Mouse (Mus musculus) adrenal gland, postnatal 4 days (tissue): ENCODE data around the gene Nans. TPM values are rescaled to one million over a fixed set of nuclear protein-coding genes. Genes with fewer than 3 reads are reported as not detected.

Experiments
- DNase-seq, 2 experiments: peaks; one replicate each; pipeline ENCODE4 v3.0.0; 2021 to 2022; ENCODE audit warnings: low spot score in 2 of 2, mixed read lengths in 2 of 2
- total RNA-seq, 2 experiments: library from RNA; stranded (reverse); gene quantifications; 2 replicates each; pipeline ENCODE4 v1.2.3; 2021

Nans gene
- total RNA-seq, 2 experiments from 2014 or later: 51.0 to 51.3 TPM

DNA sequence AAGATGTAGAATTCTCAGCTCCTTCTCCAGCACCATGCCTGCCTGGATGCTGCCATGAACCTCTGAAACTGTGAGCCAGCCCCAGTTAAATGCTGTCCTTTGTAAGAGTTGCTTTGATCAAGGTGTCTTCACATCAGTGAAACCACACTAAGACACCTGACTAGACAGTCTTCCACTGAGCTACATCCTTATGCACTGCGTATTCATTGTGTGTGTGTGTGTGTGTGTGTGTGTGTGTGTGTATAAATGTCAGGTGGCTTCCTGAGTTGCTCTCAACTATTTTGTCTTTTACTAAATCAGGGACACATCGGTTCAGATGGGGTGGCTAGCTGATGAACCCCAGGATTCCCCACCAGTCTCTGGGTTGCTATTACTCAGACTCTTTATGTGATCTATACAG is 10.0 kb upstream of the Nans start:
- no peak for DNase-seq

DNA sequence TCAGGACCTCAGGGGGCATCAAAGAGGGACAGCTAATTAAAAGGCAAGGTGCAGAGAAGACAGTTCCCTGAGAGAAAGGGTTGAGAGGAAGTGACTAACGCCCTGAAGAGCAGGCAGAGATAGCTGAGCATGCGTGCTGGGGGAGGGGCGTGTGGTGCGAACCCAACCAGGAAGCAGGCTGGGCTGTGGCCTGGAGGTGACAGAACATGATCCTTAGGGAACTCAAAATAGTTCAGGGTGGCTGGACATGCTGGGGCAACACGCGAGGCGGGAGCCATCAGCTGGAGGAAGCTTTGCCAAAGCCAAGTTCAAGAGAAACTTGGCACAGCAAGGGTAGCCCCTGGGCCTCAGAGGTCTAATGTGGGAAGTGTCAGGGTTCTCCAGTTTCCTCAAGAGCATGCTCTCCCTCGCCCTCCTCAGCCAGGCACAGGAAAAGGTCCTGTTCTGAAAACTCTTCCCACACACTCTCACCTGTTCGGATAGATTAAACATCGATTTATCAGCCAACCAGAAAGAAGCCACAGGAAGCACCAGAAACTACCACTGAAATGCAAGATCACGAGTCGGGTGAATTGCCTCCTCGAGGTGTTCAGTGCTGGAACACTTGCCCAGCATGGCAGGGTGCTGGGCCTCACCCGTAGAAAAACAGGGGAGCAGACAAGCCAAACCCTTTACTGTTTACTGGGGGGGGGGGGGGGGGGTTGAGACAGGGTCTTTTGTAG is 3.2 kb upstream of the Nans start:
- peak; percentile 33 to 57 for DNase-seq

DNA sequence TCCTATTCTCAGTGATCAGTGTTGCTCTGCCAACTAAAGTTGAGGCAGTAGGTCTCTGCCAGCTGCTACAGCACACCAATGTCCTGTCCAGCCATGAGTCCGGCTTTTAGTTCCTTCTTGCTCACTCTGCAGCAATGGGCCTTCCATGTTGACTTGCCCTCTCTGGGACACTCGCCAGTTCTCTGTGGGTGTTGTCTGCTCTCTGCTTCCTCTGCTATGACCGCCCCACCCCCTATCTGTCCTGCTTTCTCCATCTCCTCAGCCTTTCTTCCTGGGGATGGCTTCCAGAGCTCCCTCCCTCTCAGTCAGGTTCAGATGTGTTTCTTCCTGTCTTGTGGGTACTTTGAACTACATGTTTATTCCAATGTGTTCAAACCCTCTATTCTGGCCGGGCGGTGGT is 1.7 kb upstream of the Nans start:
- DNase-seq: no peak

DNA sequence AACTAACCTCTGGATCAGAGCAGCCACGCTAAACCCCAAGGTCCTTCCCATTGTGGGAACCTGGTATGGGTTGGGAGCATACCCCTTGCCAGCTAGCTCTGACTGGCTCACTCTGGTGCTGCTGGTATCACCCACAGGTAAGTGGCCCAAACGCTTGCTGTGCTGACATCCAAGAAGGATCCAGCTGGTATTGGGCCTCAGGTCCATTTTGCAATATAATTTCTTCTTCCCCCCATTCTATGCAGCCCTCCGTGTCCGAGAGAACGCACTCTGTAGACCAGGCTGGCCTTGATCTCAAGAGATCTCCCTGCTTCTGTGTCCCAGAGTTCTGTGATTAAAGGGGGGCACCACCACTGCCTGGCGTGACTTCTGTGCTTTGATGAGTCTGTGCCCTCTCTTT is 4.0 kb downstream of the Nans start:
- DNase-seq: no peak

DNA sequence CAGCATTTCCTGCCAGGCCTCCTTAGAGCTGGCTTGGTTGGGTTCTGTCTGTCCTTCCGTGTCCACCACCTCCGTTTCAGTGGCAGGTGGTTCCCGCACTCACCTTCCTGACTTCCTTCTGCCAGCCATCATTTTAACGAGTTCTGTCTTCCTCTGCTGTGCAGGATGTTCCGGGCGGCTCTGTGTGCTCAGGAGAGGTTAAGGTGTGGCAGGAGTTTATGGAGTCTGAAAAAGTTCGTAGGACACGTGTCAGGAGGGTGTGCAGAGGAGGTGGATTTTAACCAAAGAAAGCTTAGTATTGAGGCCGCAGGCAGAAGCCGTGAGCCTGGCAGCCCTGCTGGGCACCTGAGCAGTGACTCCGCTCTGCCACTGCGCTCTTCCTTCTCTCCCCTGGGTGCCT is 6.5 kb downstream of the Nans start:
- DNase-seq: no peak

DNA sequence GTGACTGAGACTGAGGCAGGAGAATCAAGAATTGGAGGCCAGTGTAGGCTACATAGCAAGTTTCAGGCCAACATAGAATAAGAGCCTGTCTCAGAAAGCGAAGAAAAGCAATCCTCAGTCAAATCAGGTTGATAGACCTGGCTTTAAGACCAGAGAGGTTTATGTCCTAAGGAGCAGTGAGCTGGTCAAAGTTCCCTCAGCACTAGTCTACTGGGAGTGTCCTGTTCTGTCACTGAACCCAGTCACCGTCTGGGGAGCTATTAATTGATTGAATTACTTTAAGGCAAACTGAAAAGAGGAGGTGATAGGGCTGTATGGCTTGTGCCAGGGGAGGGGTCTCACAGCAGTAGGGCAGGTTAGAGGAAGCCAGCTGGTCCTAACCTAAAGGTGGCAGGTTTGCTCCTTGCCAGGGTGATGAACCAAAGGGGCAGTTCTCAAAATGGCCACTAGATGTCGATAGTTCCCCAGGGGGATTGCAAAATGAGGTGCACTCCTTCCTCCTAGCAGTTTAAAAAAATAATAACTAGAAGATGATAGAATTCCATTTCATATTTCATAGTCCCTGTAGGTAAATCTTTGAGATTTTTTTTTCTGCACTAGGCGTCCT is 8.3 kb downstream of the Nans start:
- peak; percentile 47 to 51 for DNase-seq

DNA sequence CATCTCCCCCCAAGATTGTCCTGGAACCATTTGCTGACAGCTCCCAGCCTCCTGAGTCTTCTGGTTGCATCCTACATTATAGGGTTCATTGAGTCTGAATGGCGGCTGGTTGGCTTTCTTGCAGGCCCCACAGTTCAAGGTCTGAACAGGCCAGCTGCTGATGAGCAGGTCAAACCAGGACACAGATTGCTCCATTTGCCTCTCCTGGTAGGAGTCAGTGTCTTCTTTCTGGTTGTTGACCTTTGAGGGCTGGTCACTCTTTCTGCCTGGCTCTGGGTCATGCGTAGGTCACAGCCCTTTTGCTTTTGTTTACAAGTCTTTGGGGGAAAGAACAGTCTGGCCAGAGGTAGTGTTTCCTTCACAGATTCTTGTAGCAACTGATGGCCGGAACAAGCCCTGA is 9.5 kb downstream of the Nans start:
- no peak for DNase-seq

DNA sequence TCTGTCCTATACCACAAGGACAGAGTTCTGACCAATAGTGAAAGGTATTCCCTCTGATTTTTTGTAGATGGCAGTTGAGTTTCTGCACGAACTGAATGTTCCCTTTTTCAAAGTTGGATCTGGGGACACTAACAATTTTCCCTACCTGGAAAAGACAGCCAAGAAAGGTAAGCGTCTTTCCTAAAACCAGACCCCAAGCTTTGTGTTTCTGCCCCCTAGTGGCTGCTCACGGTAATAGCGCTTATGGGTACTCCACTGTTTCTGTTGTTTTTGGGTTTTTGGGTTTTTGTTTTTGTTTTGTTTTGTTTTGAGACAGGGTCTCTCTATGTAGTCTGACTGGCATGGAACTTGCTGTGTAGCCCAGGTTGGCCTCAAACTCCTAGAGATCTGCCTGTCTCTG is 9.9 kb downstream of the Nans start:
- DNase-seq: no peak

DNA sequence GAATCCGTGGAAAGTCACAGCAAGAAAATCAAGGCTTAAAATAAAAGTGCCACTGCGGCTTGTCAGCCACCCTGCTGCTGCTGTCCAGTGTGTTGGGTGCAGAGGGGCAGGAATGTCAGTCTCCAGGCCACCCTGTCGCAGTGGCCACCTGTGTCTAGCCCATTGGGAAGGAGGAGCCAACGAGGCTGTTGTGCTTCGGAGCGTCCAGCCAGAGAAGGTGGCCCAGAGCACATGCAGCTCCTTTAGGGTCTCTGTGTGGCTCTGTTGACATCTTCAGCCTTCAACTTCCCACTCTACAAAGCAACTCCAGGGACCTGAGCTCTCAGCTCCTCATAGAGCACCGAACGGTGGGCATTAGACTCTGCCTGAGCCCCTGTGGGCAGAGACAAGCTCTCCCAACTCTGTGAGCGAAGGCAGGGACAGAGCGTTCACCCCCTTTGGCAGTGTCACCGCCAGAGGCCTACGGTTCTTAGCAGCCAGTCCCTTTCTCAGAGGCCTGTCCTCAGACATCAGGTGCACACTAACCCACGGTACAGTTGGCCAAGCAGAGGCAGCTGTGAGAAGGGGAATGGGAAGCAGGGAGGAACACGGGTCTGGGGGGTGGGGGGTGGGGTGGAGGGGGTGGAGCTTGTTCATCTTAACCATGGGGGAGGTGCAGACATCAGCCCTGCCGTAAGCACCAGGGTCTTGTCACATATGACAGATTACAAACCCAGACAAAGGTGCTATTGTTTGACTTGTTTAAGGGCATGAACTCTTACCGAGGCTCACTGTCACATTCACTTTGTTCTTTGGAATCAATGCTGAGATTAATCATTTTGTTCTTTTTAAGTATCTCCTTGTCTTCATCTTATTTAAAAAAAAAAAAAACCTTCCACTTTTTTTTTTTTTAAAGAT is 13.8 kb downstream of the Nans start:
- no peak for DNase-seq

DNA sequence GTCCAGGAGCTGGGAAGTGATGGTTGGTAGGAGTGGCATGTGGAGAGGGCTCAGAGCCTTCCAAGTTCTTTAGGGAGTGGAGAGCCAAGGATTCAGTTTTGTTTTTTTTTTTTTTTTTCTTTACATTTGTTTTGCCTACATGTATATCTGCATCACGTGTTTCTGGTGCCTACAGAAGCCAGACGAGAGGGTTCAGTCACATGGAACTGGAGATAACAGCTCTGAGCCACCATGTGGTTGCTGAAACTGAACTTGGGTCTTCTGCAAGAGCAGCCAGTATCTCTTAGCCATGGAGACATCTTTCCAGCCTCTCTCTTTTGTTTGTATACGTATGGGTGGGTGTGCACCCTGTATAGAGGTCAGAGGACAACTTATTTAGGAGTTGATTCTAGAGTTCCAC is 14.8 kb downstream of the Nans start:
- no peak for DNase-seq

DNA sequence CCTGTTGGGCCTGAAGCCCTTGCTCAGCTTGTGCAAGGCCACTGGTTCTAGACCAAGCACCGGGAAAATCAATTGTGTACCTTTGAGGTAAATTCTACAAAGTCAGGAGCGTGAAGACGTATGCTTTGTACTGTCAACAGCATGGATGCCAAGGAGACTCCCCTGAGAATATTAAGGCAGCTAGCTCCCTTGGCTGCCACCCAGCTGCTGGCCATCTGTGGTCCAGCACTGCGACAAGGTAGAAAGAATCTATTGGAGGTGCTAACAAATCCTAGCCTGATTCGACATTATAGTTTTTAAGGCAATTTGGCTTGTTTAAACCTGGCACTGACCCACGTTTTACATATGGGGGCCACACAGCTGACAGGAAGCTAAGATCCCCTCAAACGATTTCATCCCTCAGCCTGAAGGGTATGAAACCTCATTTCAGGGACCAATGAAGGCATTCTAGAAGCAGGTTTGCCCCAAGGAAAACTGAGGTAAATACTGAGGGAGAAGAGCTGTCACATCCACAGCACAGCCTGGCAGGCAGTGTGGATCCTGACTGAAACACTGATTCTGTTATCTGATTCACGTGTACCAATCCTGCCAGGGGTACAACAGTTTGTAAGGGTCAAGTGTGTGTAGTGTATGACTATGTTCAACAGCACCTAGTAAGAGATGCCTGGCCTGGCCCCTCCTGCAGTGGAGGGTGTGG is 16.5 kb downstream of the Nans start:
- DNase-seq: no peak

DNA sequence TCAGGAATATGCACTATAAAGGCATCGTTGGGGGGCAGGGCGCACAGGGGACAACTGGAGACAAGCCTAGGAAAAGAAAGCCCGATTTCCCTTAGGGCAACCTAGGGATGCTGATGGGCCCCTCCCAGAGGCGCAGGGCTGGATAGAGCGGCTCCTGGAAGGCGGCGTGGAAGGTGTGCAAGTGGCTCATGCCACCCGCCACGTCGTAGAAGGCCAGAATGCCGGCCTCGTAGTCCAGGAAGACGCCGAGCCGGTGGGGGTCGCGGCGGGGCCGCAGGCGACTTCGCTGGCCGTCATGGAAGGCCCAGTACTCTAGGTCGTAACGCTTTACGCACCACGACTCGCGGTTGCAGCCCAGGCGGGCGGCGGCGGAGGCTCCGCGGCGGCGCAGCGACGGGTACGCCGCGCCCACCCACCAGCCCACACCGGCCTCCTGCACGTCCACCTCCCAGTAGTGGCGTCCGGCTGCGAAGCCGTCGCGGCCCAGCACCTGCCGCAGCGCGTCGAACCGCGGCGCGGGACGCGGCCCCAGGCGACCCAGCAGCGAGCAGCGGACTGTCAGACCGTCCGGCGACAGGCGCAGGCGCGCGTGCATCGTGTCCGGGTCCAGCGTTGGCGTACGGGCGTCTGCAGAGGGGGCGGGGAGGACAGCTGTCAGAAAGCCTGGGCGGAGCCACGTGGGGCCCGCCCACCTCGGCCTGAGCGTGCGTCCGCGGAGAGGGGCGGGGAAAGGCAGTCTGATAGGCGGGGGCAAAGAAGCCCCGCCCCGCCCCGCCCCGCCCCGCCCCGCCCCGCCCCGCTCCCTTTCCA is 18.0 kb downstream of the Nans start:
- DNase-seq: peak; percentile 90 to 94

DNA sequence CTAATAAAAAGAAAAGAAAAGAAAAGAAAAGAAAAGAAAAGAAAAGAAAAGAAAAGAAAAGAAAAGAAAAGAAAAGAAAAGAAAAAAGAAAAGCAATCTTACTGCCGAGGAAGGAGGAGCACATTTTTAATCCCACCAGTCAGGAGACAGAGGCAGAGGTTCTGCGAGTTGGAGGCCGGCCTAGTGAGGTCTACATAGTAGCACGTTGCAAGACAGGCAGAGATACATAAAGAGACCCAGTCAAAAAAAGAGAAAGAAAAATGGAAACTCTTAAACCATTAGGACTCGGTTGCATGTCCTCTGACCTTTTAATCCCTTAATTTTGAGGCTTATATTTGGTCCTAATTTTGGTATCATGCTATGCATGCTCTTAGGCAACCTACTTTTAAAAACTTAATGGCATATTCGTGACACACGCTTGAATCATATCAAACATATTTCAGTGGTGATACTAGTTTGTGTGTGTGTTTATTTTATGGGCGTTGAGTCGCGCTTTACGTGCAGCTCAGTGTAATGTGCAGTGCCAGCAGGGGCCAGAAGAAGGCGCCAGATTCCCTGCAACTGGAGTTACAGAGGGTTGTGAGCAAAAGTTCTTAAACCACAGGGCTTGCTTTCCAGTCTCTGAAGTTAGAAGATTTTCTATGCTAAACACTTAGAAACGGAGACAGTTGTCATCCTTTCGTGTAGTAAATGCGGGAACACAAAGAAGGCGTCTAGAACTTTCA is 18.9 kb downstream of the Nans start:
- DNase-seq: peak; percentile 57 to 60

DNA sequence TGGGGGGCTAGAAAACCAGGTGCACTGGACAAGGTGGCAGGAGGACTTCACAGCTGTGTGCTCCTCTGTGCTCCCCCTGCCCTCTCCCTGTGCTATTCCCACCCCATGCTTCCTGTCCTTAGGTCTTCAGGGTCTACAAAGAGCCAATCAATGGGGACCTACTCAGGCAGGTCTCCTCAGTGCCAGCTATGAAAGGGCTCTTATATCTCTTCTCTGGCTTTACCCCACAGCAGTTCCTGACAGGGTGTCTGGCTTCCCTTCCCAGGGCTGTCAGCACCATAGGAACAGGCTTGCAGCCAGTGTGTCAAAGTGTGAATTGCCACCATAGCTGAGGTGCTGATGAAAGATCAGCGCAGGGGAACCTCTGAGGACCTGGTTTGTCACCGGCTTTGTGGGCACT is 31.4 kb downstream of the Nans start:
- no peak for DNase-seq

DNA sequence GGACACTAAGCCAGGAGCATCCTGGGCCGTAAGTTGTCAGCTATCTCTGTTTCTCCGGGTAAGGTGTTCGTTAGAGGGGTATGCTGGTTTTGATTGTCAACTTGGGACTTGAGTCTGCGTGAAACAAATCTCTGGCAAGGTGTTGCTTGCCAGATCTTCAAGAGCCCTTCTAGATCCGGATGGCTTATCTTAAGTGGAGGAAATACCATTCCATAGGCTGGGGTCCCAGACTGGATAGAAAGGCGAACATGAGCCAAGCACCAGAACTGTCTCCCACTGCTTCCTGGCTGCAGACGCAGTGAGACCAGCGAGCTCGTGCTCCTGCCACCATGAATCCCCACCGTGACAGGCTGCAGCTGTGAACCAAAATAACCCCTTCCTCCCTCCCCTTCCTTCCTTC is 32.4 kb downstream of the Nans start:
- DNase-seq: no peak

DNA sequence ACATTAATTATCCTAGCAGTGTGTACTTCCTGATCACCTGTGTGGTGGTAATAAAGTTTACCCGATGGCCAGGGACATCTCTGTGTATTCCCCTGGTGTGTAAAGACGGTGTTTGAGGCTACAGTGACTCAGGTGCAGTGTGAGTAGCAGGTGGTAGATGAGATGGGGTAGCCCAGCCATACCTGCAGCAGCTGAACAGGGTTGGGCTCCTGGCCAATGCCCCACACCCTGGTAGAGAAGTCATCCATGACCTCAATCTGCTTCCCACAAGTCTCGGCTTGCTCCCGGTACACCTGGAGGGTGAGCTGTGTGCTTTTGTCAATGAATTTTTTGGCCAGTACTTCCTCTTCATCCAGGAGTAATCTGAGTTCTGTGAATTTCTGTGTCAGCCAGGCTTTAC is 34.3 kb downstream of the Nans start:
- no peak for DNase-seq

DNA sequence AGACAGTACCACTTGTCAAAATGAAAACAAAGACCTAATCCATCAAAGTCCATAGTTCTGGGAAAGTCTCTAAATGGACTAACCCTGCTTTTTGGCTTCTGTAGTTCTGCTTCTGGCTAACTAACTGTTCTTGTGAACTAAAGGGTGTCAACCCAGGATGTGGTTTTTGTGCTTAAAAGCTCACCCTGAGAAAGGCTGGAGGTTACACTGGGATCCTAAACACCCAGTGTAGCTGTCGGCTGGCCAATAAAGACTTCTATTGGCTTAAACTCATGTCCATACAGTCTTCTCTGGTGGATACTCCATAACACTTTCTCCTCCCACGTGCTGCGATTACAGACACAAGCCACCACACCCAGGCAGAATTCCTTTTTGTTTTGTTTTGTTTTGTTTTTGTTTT is 37.2 kb downstream of the Nans start:
- DNase-seq: no peak

DNA sequence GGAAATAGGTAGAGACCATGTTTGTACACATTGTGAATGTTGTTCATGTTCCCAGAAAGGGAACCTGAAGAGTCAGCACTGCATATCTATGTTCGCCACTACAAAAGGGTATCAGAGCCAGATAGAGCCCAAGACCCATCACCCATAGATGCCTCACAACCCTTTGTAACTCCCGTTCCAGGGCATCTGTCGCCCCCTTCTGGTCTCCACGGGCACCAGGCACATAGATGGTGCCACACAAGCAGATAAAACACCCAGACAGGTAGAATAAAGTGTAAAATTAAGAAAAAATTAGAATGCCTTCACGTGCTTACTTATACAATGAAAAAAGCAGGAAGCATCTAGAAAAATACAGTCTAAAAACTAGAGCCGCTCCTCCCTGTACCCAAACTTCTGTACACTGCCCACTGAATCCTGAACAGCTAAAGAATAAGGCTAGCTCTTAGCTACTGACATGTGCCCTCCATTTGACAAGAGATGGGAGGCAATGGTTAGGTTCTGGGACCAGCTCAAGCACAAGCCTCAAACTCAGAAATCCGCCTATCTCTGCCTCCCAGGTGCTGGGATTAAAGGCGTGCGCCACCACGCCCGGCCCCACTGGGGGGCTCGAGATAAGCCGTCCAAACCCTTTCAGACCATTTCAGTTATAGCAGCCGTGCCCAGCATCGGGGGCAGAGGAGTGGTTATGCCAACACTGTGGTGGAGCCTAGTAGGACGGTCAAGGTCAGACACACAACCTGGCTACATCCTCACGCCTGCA is 37.9 kb downstream of the Nans start:
- DNase-seq: no peak

DNA sequence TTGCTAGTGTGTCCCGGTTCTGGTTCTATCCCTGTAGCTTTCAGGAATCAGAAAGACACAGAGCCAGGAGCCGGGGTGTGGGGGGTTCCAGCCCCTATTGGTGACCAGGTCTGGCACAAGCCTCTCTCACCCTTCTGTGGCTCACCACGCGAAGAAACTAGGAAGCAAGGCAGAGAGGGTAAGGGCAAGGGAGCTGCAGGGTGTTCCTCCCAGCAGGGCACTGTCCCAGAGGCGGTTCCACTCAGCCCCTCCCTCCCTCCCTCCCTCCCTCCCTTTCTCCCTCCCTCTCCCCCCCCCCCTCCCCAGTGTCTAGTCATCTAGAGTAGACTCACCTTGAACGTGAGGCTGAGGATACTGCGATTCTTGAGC is 38.5 kb downstream of the Nans start:
- no peak for DNase-seq
